Mouse (Mus musculus) intestine, postnatal 0 days (tissue): ENCODE measurements at regions not wholly inside any gene's neighbourhood (a gene's known extent, or its start where the extent isn't known, plus 50 kb on each side); places are given as distances from the start of the nearest gene placed in this dataset.
A peak's percentile ranks its signal among the peaks of the same experiment; 100 is the strongest.

ENCODE experiments used
- ATAC-seq: fragments of 200-750 bp; cut with Nextera tagmentation; 2 replicates; pipeline ENCODE4 v1.8.0; 2017; ENCODE audit warnings: mild to moderate bottlenecking, moderate TSS enrichment, moderate library complexity
- H3K27ac ChIP-seq: fragments of 300-500 bp; sonication (generic); 2 replicates; pipeline ENCODE4 v1.5.1; 2014; ENCODE audit warnings: mild to moderate bottlenecking, low read depth, low read length, moderate library complexity
- H3K27me3 ChIP-seq: fragments of 300-500 bp; sonication (generic); replicated peaks from 2 replicates; pipeline ENCODE4 v1.6.1; 2014; ENCODE audit warnings: low read length, mixed read lengths; ENCODE audit not compliant: control insufficient read depth, insufficient read depth
- H3K36me3 ChIP-seq: fragments of 300-500 bp; sonication (generic); 2 replicates; pipeline ENCODE4 v1.6.1; 2014; ENCODE audit warnings: mild to moderate bottlenecking, moderate library complexity; ENCODE audit not compliant: control insufficient read depth, insufficient read depth
- H3K4me1 ChIP-seq: fragments of 300-500 bp; sonication (generic); replicated peaks from 2 replicates; pipeline ENCODE4 v1.6.1; 2014; ENCODE audit warnings: antibody characterized with exemption, low read length, mixed read lengths; ENCODE audit not compliant: control insufficient read depth, insufficient read depth
- H3K4me2 ChIP-seq: fragments of 300-500 bp; sonication (generic); replicated peaks from 2 replicates; pipeline ENCODE4 v1.6.1; 2014; ENCODE audit warnings: low read depth, mild to moderate bottlenecking, moderate library complexity
- H3K4me3 ChIP-seq: fragments of 300-500 bp; sonication (generic); 2 replicates; pipeline ENCODE4 v1.5.1; 2014; ENCODE audit warnings: low read depth, low read length
- H3K9ac ChIP-seq: fragments of 300-500 bp; sonication (generic); 2 replicates; pipeline ENCODE4 v1.6.1; 2014; ENCODE audit warnings: mild to moderate bottlenecking, low read depth, low read length
- H3K9me3 ChIP-seq: fragments of 300-500 bp; sonication (generic); 2 replicates; pipeline ENCODE4 v1.6.1; 2016; ENCODE audit warnings: mixed run types; ENCODE audit not compliant: control insufficient read depth
- CTCF ChIP-seq: sonication (generic); IDR thresholded peaks from 2 replicates; pipeline ENCODE4 v1.5.1; 2016; ENCODE audit warnings: low read depth, mild to moderate bottlenecking, control low read depth, antibody characterized with exemption, moderate library complexity
- WGBS: fragments of 180-500 bp; shearing (Covaris S2); extraction: QIAGEN DNeasy Blood & Tissue Kit; methylation state at CpG from one replicate; pipeline ENCODE4 v1.1.7; 2014; 5-methylcytosine and 5-hydroxymethylcytosine counted together

DNA sequence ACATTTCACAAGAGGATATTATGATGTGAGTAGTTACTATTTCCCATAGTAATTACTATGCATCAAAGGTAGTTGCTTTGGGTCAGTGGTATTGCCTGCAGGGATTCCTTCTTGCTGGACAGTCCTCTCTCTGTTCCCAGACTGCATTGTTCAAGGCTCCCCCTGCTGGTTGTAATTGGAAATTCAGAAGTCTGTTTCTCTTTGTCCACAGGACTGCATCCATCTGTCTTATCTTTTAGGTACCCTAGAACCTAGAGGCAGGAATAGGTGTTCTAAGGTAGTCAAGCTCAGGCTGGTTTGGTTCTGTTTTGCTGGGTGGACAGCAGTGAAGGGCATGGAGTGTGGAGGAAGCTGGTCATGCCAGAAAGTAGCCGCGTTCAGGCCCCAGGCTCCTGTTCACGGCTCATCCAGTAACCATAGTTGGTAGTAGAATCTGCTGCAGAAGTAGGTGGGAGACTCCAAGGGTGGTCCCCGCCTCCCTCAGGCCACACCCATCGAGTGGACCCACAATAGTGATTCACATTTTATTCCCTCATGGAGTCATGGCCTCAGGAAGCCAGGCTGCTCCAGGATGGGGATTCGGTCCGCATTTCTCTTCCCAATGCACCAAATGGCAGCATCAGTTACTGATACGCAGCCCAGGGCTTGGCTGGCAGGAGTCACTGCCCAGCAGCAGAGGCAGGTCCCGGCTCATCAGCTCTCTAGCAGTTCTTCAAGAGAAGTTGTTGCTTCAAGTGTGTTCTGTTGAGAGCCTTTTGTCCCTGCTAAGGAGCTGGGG is 51.7 kb upstream of the Caprin1 start:
- Histone ChIP-seq H3K27ac (no peak overlapping the region), H3K9ac (no peak overlapping the region), H3K9me3 (no peaks in the 10 kb centered on the region), H3K4me2 (no peak overlapping the region), H3K4me3 (no peak overlapping the region), H3K27me3 (no peaks in the 10 kb centered on the region), H3K36me3 (no peaks in the 10 kb centered on the region), H3K4me1 (no peaks in the 10 kb centered on the region)
- TF ChIP-seq CTCF: peak; percentile 88
- whole genome bisulfite sequencing: 75% methylated on average over 9 of the region's 9 CpGs
- no peak for ATAC-seq

DNA sequence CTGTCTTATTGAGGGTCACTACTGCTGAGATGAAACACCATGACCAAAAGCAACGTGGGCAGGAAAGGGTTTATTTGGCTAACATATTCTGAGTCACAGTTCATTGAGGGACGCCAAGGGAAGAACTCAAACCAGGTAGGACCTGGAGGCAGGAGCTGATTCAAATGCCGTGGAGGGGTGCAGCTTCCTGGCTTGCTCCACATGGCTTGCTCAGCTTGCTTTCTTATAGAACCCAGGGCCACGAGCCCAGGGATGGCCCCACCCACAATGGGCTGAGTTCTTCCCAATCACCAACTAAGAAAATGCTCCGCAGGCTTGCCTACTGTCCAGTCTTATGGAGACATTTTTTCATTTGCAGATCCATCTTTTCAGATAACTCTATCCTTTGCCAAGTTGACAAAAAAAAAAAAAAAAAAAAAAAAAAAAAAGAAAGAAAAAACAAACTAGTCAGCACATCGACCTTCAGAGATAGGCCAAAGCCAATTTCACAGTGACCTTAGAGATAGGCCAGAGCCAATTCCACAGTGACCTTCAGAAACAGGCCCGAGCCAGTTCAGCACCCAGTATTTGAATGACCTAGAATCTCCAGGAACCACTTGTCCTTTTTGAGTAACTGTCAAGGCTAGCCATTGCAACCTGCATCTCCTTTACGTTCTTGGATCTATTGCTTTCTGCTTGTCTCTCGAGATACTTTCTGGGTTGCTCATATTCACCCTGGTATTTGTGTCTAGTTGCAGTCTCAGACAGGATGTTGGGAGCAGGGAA is 52.5 kb upstream of the Caprin1 start:
- ATAC-seq: no peak
- WGBS: 78% methylated on average over 9 of the region's 9 CpGs
- H3K4me3 ChIP-seq: no peak overlapping the region
- no peaks in the 10 kb centered on the region for H3K4me1 ChIP-seq
- H3K9ac ChIP-seq: no peak overlapping the region
- no peak overlapping the region for H3K4me2 ChIP-seq
- H3K36me3 ChIP-seq: no peaks in the 10 kb centered on the region
- no peak for TF ChIP-seq CTCF
- no peaks in the 10 kb centered on the region for H3K9me3 ChIP-seq
- no peak overlapping the region for H3K27ac ChIP-seq
- no peaks in the 10 kb centered on the region for H3K27me3 ChIP-seq

DNA sequence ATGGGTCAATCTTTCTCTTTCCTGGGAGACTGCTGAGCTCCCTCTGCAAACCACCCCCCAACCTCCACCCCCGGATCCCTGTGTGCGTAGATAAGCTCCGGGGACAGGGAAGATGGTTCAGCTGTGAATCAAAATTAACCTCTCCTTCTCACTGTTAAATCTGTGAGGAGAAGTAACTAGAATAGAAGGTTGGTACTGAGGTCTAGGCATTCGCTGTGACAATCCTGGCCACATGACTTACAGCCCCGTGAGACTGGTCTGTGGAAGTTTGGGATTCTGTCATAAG is 53.0 kb upstream of the Caprin1 start:
- no peaks in the 10 kb centered on the region for H3K4me1 ChIP-seq
- no peaks in the 10 kb centered on the region for H3K9me3 ChIP-seq
- H3K9ac ChIP-seq: no peak overlapping the region
- no peaks in the 10 kb centered on the region for H3K36me3 ChIP-seq
- H3K27me3 ChIP-seq: no peaks in the 10 kb centered on the region
- H3K4me2 ChIP-seq: no peak overlapping the region
- H3K27ac ChIP-seq: no peak overlapping the region
- no peak overlapping the region for H3K4me3 ChIP-seq
- ATAC-seq: no peak
- 80% methylated on average over 5 of the region's 5 CpGs for WGBS
- no peak for TF ChIP-seq CTCF

DNA sequence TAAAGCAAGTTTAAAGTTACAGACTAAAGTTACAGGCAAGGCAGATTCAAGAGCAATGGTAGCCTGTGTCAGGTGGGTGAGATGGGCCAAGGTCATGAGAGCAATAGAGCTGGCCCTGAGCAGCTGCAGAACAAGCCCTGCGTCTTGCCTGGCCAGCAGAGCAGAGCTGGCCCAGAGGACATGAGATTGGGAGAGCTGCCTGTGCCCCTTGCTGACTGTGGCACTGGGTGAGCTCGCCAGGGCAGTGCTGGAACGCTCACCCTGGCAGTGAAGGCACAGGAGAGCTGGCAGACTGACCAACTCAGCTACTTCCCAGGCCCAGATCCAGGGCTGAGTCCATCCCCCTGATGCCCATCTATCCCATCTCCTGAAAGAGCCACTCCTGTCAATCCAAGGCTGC is 53.7 kb upstream of the Caprin1 start:
- no peaks in the 10 kb centered on the region for H3K9me3 ChIP-seq
- H3K9ac ChIP-seq: no peak overlapping the region
- no peaks in the 10 kb centered on the region for H3K27me3 ChIP-seq
- no peaks in the 10 kb centered on the region for H3K4me1 ChIP-seq
- no peak overlapping the region for H3K4me3 ChIP-seq
- ATAC-seq: no peak
- WGBS: 78% methylated on average over 3 of the region's 3 CpGs
- TF ChIP-seq CTCF: no peak
- no peak overlapping the region for H3K4me2 ChIP-seq
- H3K27ac ChIP-seq: no peak overlapping the region
- no peaks in the 10 kb centered on the region for H3K36me3 ChIP-seq

DNA sequence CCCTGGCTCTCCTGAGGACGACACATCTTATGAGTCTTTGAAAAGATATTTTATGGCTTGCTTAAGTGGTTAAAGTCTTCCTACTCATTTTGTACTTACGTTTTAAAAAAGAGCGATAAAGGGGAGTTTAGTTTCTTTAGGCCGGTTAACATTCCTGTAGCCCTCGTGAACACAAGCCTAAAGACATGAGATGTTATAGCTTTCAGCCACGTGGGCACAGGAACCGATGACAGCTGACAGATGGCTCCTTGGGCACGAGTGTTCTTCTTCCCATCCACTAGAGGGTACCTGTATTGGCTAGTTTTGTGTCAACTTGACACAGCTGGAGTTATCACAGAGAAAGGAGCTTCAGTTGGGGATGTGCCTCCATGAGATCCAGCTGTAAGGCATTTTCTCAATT is 63.8 kb upstream of the Caprin1 start:
- Histone ChIP-seq H3K36me3 (no peaks in the 10 kb centered on the region), H3K27ac (no peak overlapping the region), H3K4me2 (no peak overlapping the region), H3K27me3 (no peaks in the 10 kb centered on the region), H3K4me1 (no peaks in the 10 kb centered on the region), H3K9me3 (no peaks in the 10 kb centered on the region), H3K4me3 (no peak overlapping the region), H3K9ac (no peak overlapping the region)
- WGBS: 75% methylated on average over 8 of the region's 8 CpGs
- ATAC-seq: no peak
- TF ChIP-seq CTCF: no peak

DNA sequence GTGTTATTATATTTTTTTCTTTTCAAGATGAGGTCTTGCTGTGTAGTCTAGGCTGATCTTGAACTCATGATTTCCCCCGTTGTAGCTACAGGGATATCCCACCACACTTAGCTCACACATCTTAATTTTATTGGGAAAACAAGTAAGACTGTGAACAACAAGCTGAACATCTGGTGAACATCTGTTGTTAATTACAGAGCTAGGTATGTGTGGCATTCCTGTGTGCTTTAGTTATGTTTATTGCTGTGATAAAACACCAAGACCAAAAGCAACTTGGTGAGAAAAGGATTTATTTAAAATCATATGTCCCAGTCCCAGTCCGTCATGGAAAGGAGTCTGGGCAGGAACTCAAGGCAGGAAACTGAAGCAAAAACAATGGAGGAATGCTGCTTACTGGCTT is 66.8 kb upstream of the Caprin1 start:
- no peak overlapping the region for H3K4me2 ChIP-seq
- no peaks in the 10 kb centered on the region for H3K4me1 ChIP-seq
- TF ChIP-seq CTCF: no peak
- H3K36me3 ChIP-seq: no peaks in the 10 kb centered on the region
- 72% methylated on average over 2 of the region's 2 CpGs for WGBS
- H3K9ac ChIP-seq: no peak overlapping the region
- H3K27ac ChIP-seq: no peak overlapping the region
- no peaks in the 10 kb centered on the region for H3K27me3 ChIP-seq
- ATAC-seq: no peak
- no peak overlapping the region for H3K4me3 ChIP-seq
- no peaks in the 10 kb centered on the region for H3K9me3 ChIP-seq
